Mouse (Mus musculus): ENCODE results near the gene Col6a6.

GRCm38 (mm10) chr9:105758861-105759260 is 69.1 kb downstream of the Col6a6 start:
- TF ChIP-seq CTCF (IDR thresholded peaks at IDR 0.05; ENCODE audit: extremely low read depth, insufficient read depth, insufficient read length, insufficient replicate concordance) (no peak), POLR2A (IDR thresholded peaks at IDR 0.05; ENCODE audit: low read depth, low read length) (no peak)
